Mouse (Mus musculus) midbrain, embryonic 11.5 days (tissue): ENCODE data around the gene Arhgap1. TPM values are rescaled to one million over a fixed set of nuclear protein-coding genes. Genes with fewer than 3 reads are reported as not detected.
A peak's percentile ranks its signal among the peaks of the same experiment; 100 is the strongest.

ENCODE experiments used
- ATAC-seq: fragments of 200-750 bp; cut with Nextera tagmentation; 2 replicates; pipeline ENCODE4 v1.8.0; 2017; ENCODE audit warnings: moderate TSS enrichment, moderate library complexity; ENCODE audit not compliant: low FRiP score
- DNase-seq: peaks from one replicate; pipeline ENCODE4 v3.0.0; 2015; ENCODE audit warnings: low spot score; ENCODE audit errors: missing footprints
- H3K27ac ChIP-seq: fragments of 300-500 bp; sonication (generic); 2 replicates; pipeline ENCODE4 v1.5.1; 2014; ENCODE audit warnings: low read depth, low read length
- H3K27me3 ChIP-seq: fragments of 300-500 bp; sonication (generic); 2 replicates; pipeline ENCODE4 v1.6.1; 2014; ENCODE audit warnings: mild to moderate bottlenecking, low read length, moderate library complexity, mixed read lengths; ENCODE audit not compliant: control insufficient read depth, insufficient read depth
- H3K36me3 ChIP-seq: fragments of 300-500 bp; sonication (generic); 2 replicates; pipeline ENCODE4 v1.6.1; 2014; ENCODE audit warnings: mild to moderate bottlenecking, low read length, moderate library complexity, mixed read lengths; ENCODE audit not compliant: control insufficient read depth, insufficient read depth
- H3K4me1 ChIP-seq: fragments of 300-500 bp; sonication (generic); 2 replicates; pipeline ENCODE4 v1.6.1; 2014; ENCODE audit warnings: low read length; ENCODE audit not compliant: control insufficient read depth, insufficient read depth
- H3K4me2 ChIP-seq: fragments of 300-500 bp; sonication (generic); 2 replicates; pipeline ENCODE4 v1.6.1; 2014; ENCODE audit warnings: mild to moderate bottlenecking, moderate library complexity
- H3K4me3 ChIP-seq: fragments of 300-500 bp; sonication (generic); 2 replicates; pipeline ENCODE4 v1.5.1; 2014; ENCODE audit warnings: low read depth, low read length
- H3K9ac ChIP-seq: fragments of 300-500 bp; sonication (generic); 2 replicates; pipeline ENCODE4 v1.6.1; 2014; ENCODE audit warnings: low read length
- H3K9me3 ChIP-seq: fragments of 300-500 bp; sonication (generic); 2 replicates; pipeline ENCODE4 v1.6.1; 2016; ENCODE audit warnings: low read length; ENCODE audit not compliant: control insufficient read depth
- WGBS: fragments of 180-500 bp; shearing (Covaris S2); extraction: QIAGEN DNeasy Blood & Tissue Kit; methylation state at CpG from one replicate; pipeline ENCODE4 v1.1.7; 2014; 5-methylcytosine and 5-hydroxymethylcytosine counted together
- polyA plus RNA-seq: library from polyadenylated mRNA; unstranded; fragments of >200 nt; fragmentation: Nextera tagmentation; extraction: Ambion mirVana; gene quantifications from 2 replicates; pipeline ENCODE4 v1.2.1, GENCODE M21; 2014

The Arhgap1 gene
- polyA plus RNA-seq, 1 experiment from 2014 or later, result 69.7 TPM

GRCm38 (mm10) chr2:91642825-91643415 lies 6.7 kb upstream of the Arhgap1 start:
- H3K4me2 ChIP-seq, result no peak overlapping the region
- WGBS, result 90% methylated on average over 2 of the region's 2 CpGs
- H3K27ac ChIP-seq, result no peak overlapping the region
- DNase-seq, result peak; percentile 78
- H3K9me3 ChIP-seq, result no peaks in the 10 kb centered on the region
- H3K9ac ChIP-seq, result no peak overlapping the region
- no peak overlapping the region for H3K4me3 ChIP-seq
- peaks cover 30% of the 10 kb centered on the region; the same call in 1 of the 2 replicates for H3K36me3 ChIP-seq
- no peaks in the 10 kb centered on the region for H3K4me1 ChIP-seq
- H3K27me3 ChIP-seq, result no peaks in the 10 kb centered on the region
- no peak for ATAC-seq

GRCm38 (mm10) chr2:91644021-91644420 lies 5.6 kb upstream of the Arhgap1 start:
- 95% methylated on average over 11 of the region's 11 CpGs for WGBS
- Histone ChIP-seq H3K9me3 (no peaks in the 10 kb centered on the region), H3K36me3 (peaks cover 31% of the 10 kb centered on the region; the same call in 1 of the 2 replicates), H3K27ac (no peak overlapping the region), H3K27me3 (no peaks in the 10 kb centered on the region), H3K4me1 (peaks cover 6% of the 10 kb centered on the region), H3K9ac (no peak overlapping the region), H3K4me3 (no peak overlapping the region), H3K4me2 (no peak overlapping the region)
- DNase-seq (no peak), ATAC-seq (no peak)

DNA sequence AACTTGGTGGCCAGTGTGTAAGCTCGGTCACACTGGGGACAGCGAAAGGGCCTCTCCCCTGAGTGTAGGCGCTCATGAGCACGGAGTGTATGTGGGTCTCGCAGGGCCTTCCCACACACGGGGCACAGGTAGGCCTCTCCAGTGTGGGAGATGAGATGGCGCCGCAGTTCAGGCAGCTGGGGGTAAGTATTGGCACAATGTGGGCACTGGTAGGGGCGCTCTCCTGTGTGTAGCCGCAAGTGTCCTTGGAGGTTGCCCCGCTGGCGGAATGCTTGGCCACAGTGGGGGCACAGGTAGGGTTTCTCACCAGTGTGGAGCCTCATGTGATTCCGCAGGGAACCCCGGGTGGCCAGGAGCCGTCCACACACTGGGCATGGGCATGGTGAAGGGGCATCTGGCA lies 4.3 kb upstream of the Arhgap1 start:
- Histone ChIP-seq H3K4me3 (no peak overlapping the region), H3K36me3 (peaks cover 31% of the 10 kb centered on the region; the same call in 1 of the 2 replicates), H3K27ac (no peak overlapping the region), H3K9ac (no peak overlapping the region), H3K9me3 (no peaks in the 10 kb centered on the region), H3K27me3 (no peaks in the 10 kb centered on the region), H3K4me2 (no peak overlapping the region), H3K4me1 (peaks cover 7% of the 10 kb centered on the region)
- 97% methylated on average over 15 of the region's 15 CpGs for WGBS
- ATAC-seq (no peak), DNase-seq (peak; percentile 49)

- H3K27ac ChIP-seq, result no peak overlapping the region
- H3K9ac ChIP-seq, result no peak overlapping the region
- H3K36me3 ChIP-seq, result peaks cover 31% of the 10 kb centered on the region; the same call in 1 of the 2 replicates
- DNase-seq, result no peak
- H3K4me3 ChIP-seq, result no peak overlapping the region
- H3K4me1 ChIP-seq, result peaks cover 10% of the 10 kb centered on the region
- H3K27me3 ChIP-seq, result no peaks in the 10 kb centered on the region
- H3K9me3 ChIP-seq, result no peaks in the 10 kb centered on the region
- WGBS, result 95% methylated on average over 11 of the region's 11 CpGs
- ATAC-seq, result no peak
- no peak overlapping the region for H3K4me2 ChIP-seq
These were observed 3.8 kb upstream of the Arhgap1 start for GRCm38 (mm10) chr2:91645811-91646210.

DNA sequence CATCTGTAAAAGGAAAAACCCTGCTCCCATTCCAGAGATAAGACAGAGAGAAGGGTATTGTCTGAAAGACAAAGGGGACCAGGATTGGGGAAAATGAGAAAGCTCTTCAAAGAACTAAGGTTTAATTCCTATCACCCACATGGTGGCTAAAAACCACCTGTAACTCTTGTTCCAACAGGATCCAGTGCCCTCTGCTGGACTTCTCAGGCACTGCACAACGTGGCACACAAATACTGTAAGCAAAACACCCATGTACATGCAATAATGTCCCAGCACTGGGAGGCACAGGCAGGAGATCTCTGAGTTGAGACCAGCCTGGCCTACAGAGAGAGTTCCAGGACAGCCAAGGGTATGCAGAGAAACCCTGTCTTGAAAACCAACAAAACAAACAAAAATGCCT lies 2.9 kb upstream of the Arhgap1 start:
- Histone ChIP-seq H3K27ac (no peak overlapping the region), H3K27me3 (no peaks in the 10 kb centered on the region), H3K9ac (no peak overlapping the region), H3K9me3 (no peaks in the 10 kb centered on the region), H3K4me2 (no peak overlapping the region), H3K36me3 (peaks cover 31% of the 10 kb centered on the region; the same call in 1 of the 2 replicates), H3K4me3 (no peak overlapping the region), H3K4me1 (peaks cover 14% of the 10 kb centered on the region)
- DNase-seq (peak; percentile 92), ATAC-seq (no peak)
- WGBS, result 30% methylated on average over 1 of the region's 1 CpGs

DNA sequence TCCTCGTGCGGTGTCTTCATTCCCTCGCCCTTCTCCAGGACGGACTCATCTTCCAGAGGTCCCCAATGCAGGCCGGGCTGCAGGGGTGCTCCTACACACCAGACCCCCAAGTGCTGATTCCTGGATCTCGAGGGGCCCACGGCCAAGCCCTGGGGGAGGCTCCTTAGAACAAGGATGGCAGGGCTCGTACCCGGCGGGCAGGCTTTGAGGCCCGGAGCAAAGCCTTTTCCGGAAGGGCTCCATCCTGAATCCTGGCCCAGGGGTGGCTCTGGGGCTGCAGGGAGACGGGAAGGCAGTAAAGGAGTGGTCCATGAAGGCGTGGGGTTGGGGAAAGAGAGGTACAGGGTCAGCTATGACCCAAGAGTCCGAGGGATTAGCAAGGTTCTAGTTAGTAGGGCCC lies 508 bp upstream of the Arhgap1 start:
- ATAC-seq (no peak), DNase-seq (peak; percentile 85)
- Histone ChIP-seq H3K4me1 (peaks cover 19% of the 10 kb centered on the region), H3K4me2 (peak overlapping the region; percentile 99), H3K9me3 (no peaks in the 10 kb centered on the region), H3K27ac (no peak overlapping the region), H3K27me3 (no peaks in the 10 kb centered on the region), H3K36me3 (peaks cover 30% of the 10 kb centered on the region; the same call in 1 of the 2 replicates), H3K4me3 (peak overlapping the region; percentile 84), H3K9ac (peak overlapping the region; percentile 92)
- WGBS, result 6% methylated on average over 15 of the region's 15 CpGs

DNA sequence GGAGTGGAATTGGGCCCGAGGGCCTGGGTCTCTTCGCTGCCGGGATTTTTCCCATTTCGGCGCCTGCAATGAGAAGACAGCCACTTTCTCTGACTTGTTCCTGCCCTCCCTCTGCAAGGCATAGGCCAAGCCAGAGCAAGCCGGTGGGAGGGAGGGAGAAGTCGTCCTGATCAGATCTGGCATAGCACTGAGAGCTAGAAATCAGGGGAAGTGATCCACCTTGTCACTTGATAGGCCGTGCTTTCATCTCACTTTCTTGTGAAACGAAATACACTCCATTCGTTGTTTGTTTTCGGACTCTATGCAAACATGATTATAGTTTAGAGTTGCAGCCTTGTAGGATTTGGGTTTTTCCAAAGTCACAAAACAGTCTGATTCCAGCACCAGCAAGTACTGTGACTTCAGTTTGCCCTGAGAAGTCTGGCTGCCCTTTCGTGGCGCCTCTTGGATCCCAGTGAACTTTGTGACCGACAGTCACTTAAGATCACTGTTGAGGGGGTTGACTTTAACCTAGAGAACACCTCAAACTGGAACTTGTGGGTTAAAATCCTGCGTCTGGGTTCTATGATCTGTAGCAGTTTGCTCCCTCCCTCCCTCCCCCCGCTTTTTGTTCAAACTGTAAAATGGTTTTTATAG lies 818 bp downstream of the Arhgap1 start:
- DNase-seq (no peak), ATAC-seq (peak; percentile 69)
- no peaks in the 10 kb centered on the region for H3K9me3 ChIP-seq
- H3K27ac ChIP-seq, result 0 out of 2 replicates have a peak overlapping the region, but pooled peaks have one; percentile 15
- no peaks in the 10 kb centered on the region for H3K27me3 ChIP-seq
- WGBS, result 18% methylated on average over 16 of the region's 16 CpGs
- peak overlapping the region; percentile 69 for H3K9ac ChIP-seq
- H3K4me1 ChIP-seq, result peaks cover 19% of the 10 kb centered on the region
- peak overlapping the region; percentile 71 for H3K4me2 ChIP-seq
- peak overlapping the region; percentile 84 for H3K4me3 ChIP-seq
- H3K36me3 ChIP-seq, result peaks cover 22% of the 10 kb centered on the region; the same call in 1 of the 2 replicates

GRCm38 (mm10) chr2:91651458-91652258 lies 2.0 kb downstream of the Arhgap1 start:
- Histone ChIP-seq H3K9ac (no peak overlapping the region), H3K4me3 (no peak overlapping the region), H3K4me2 (no peak overlapping the region), H3K36me3 (peaks cover 14% of the 10 kb centered on the region; the same call in 1 of the 2 replicates), H3K27me3 (no peaks in the 10 kb centered on the region), H3K9me3 (no peaks in the 10 kb centered on the region), H3K27ac (no peak overlapping the region), H3K4me1 (peaks cover 19% of the 10 kb centered on the region)
- WGBS, result 88% methylated on average over 14 of the region's 14 CpGs
- ATAC-seq, result no peak
- no peak for DNase-seq

- Histone ChIP-seq H3K9me3 (no peaks in the 10 kb centered on the region), H3K4me1 (peaks cover 19% of the 10 kb centered on the region), H3K9ac (no peak overlapping the region), H3K4me3 (no peak overlapping the region), H3K36me3 (peaks cover 4% of the 10 kb centered on the region), H3K4me2 (no peak overlapping the region), H3K27me3 (no peaks in the 10 kb centered on the region), H3K27ac (no peak overlapping the region)
- DNase-seq (no peak), ATAC-seq (no peak)
- WGBS, result 43% methylated on average over 6 of the region's 6 CpGs
These were observed 3.2 kb downstream of the Arhgap1 start for GRCm38 (mm10) chr2:91652863-91653262.
